Mouse (Mus musculus): ENCODE data around the gene Il25.
A peak's percentile ranks its signal among the peaks of the same experiment; 100 is the strongest.
"Not testable (repeated sequence)": the region's sequence is repeated elsewhere in the genome, so short reads cannot be mapped to it uniquely, and the experiment has no call there.

Il25 gene

GRCm38 (mm10) chr14:54953664-54954206 is 21.2 kb downstream of the Il25 start:
- DNase-seq (ENCODE audit: low read depth, low spot score), result no peak

- no peak for DNase-seq (ENCODE audit: low read depth, low spot score)
Measured at GRCm38 (mm10) chr14:54954474-54954873, 22.0 kb downstream of the Il25 start.

GRCm38 (mm10) chr14:54955481-54955880 is 23.0 kb downstream of the Il25 start:
- DNase-seq (ENCODE audit: low read depth, low spot score), result no peak

- DNase-seq (ENCODE audit: low read depth, low spot score), result no peak
Measured at GRCm38 (mm10) chr14:54956533-54956932, 24.0 kb downstream of the Il25 start.

- DNase-seq (ENCODE audit: low read depth, low spot score), result no peak
Measured at GRCm38 (mm10) chr14:54958503-54958902, 26.0 kb downstream of the Il25 start.

- DNase-seq (ENCODE audit: low read depth, low spot score), result no peak
Measured at GRCm38 (mm10) chr14:54959197-54959596, 26.7 kb downstream of the Il25 start.

- not testable (repeated sequence) for DNase-seq (ENCODE audit: low read depth, low spot score)
Measured at GRCm38 (mm10) chr14:54959853-54960613, 27.5 kb downstream of the Il25 start.

- peak; percentile 40 for DNase-seq (ENCODE audit: low read depth, low spot score)
Measured at GRCm38 (mm10) chr14:54960769-54961168, 28.3 kb downstream of the Il25 start.

GRCm38 (mm10) chr14:54961487-54961886 is 29.0 kb downstream of the Il25 start:
- no peak for DNase-seq (ENCODE audit: low read depth, low spot score)

GRCm38 (mm10) chr14:54962714-54963113 is 30.2 kb downstream of the Il25 start:
- no peak for DNase-seq (ENCODE audit: low read depth, low spot score)

- no peak for DNase-seq (ENCODE audit: low read depth, low spot score)
Measured at GRCm38 (mm10) chr14:54963727-54964126, 31.2 kb downstream of the Il25 start.

- no peak for DNase-seq (ENCODE audit: low read depth, low spot score)
Measured at GRCm38 (mm10) chr14:54965044-54965443, 32.5 kb downstream of the Il25 start.

GRCm38 (mm10) chr14:54965631-54966030 is 33.1 kb downstream of the Il25 start:
- DNase-seq (ENCODE audit: low read depth, low spot score), result no peak

- DNase-seq (ENCODE audit: low read depth, low spot score), result no peak
Measured at GRCm38 (mm10) chr14:54966320-54966977, 34.0 kb downstream of the Il25 start, which contains the start of gene Myh6. Gene Myh6 (minus strand): TSS chr14:54966927.

GRCm38 (mm10) chr14:54967874-54968273 is 35.4 kb downstream of the Il25 start:
- DNase-seq (ENCODE audit: low read depth, low spot score), result no peak

GRCm38 (mm10) chr14:54968344-54968743 is 35.8 kb downstream of the Il25 start:
- DNase-seq (ENCODE audit: low read depth, low spot score), result no peak

- not testable (repeated sequence) for DNase-seq (ENCODE audit: low read depth, low spot score)
Measured at GRCm38 (mm10) chr14:54972786-54973185, 40.3 kb downstream of the Il25 start.

- no peak for DNase-seq (ENCODE audit: low read depth, low spot score)
Measured at GRCm38 (mm10) chr14:54974068-54974791, 41.7 kb downstream of the Il25 start.

- DNase-seq (ENCODE audit: low read depth, low spot score), result no peak
Measured at GRCm38 (mm10) chr14:54976633-54977032, 44.1 kb downstream of the Il25 start, which contains the start of gene Gm17428. Gene Gm17428 (plus strand): TSS chr14:54976933.

- DNase-seq (ENCODE audit: low read depth, low spot score), result no peak
Measured at GRCm38 (mm10) chr14:54978664-54979063, 46.2 kb downstream of the Il25 start.

GRCm38 (mm10) chr14:54981934-54982333 is 49.4 kb downstream of the Il25 start:
- DNase-seq (ENCODE audit: low read depth, low spot score), result no peak

Data from CD4-positive, CD25-positive, alpha-beta regulatory T cell, adult 2 months (primary cell).